Mouse (Mus musculus) ES-Bruce4 (cell line): ENCODE data around the gene Acss1.

ENCODE experiments used
- CTCF ChIP-seq: IDR thresholded peaks from one replicate; pipeline ENCODE4 v1.8.1; 2011; ENCODE audit warnings: low read depth, low read length
- EP300 ChIP-seq: IDR thresholded peaks from 2 replicates; pipeline ENCODE4 v1.6.1; 2011; ENCODE audit warnings: low read depth, low read length; ENCODE audit not compliant: insufficient read depth
- POLR2A ChIP-seq: IDR thresholded peaks from one replicate; pipeline ENCODE4 v1.8.1; 2011; ENCODE audit warnings: low read length; ENCODE audit not compliant: insufficient read depth

GRCm38 (mm10) chr2:150673929-150674328 lies 5.6 kb upstream of the Acss1 start:
- TF ChIP-seq POLR2A (no peak), EP300 (no peak), CTCF (no peak)
